Mouse (Mus musculus) gastrocnemius, postnatal 4 days (tissue): ENCODE data around the gene Eml6. TPM values are rescaled to one million over a fixed set of nuclear protein-coding genes. Genes with fewer than 3 reads are reported as not detected.

Source experiments
- DNase-seq, 2 experiments: peaks; one replicate each; pipeline ENCODE4 v3.0.0; 2021 to 2022; ENCODE audit warnings: low spot score in 2 of 2, mixed read lengths in 2 of 2
- total RNA-seq, 2 experiments: library from RNA; stranded (reverse); gene quantifications; 2 replicates each; pipeline ENCODE4 v1.2.3; 2021

Gene Eml6
- total RNA-seq, 2 experiments from 2014 or later, result 3.2 to 3.3 TPM

DNA sequence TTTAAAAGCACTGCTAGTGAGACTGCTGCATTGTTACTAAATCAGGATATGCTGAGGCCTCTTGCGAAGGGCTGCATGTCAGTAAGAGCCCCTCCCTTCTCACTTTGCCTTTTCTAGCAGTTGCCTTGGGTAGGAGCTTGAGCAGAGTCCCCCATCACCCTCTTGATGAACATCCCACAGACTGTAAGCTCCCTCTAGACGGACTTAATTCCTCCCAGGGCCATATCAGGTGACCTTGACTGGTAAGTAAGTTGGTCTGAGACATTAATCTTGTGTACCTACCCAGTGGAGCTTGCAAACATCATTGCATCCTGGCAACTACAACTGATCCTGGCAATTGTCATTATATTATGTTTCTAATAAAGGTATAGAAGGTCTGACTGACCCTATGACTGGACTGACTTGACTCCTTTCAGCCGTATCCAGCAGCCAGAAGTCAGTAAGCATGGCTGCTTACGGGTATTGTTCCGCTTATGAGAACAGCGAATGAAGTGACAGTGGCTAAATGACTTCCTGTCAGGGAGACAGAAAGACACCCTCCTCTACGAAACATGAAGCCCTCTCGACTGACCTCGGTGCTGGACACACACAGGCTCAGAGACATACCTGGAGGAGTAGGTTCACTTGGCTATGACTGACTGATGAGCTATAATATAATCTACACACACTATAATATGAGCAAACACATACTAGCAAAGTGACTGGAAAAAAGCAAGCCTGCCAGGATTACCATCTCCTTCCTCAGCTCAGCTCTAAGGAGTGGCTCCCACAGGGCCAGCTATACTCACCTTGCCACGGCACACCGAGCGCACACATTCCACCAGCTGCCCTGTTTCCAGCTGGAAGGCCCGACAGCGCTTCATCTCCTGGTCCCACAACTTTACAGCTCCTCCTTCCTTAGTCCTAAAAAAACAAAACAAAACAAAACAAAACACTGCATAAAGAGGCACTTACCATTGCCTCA lies 273.9 kb downstream of the Eml6 start:
- no peak for DNase-seq

DNA sequence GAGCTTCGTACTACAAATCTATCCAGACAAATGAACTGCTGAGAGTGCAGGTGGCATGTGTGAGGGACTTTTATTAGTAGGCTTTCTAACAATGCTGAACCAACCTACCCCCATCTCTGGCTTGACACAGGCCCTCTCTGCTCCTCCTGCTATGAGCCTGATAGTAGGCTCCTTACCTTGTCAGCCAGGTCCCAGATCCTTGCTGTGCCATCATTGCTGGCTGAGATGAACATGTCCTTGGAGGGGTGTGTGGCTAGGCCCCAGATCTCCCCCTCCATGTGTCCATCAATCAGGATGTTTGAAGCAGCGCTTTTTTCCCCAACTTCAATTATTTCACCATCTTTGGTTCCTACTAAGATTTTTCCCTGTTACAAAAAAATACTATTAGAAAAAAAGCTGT lies 274.8 kb downstream of the Eml6 start:
- no peak for DNase-seq

DNA sequence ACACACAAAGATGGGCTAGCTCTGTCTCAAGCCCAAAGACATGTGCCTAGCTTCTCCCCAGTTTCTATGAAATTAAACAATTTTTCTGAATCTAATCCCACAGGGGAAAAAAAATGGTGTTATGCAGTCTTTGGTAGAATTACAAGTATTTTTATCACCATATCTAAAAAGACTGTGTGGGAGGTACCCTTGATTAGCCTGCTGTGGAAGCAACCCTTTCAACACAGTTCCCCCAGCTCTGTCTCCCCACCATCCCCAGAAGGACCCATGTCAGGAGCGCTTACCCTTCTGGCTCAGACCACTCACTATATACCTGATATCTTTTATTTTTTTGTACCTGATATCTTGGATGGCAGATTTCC lies 276.4 kb downstream of the Eml6 start:
- no peak for DNase-seq

GRCm38 (mm10) chr11:29748750-29749467 lies 276.9 kb downstream of the Eml6 start:
- DNase-seq, result no peak

DNA sequence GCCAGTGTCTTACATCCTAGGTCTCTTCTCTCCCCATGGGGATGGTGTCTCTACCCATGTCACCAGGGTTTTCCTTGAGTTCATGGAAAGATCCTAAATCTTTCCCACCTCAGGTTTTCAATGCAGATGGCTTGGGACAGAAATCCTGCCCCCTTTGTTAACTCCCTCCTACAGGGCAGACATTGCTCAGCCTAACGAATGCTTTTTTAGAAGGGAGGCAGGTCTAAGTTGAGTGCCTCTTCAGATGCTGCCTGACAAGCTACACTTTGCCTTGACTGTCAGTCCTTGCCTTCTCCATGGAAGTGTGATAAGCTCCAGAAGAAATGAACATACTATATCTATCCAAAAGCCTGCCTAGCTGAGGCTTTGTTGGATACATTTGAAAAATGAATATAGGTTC lies 278.0 kb downstream of the Eml6 start:
- DNase-seq, result no peak

DNA sequence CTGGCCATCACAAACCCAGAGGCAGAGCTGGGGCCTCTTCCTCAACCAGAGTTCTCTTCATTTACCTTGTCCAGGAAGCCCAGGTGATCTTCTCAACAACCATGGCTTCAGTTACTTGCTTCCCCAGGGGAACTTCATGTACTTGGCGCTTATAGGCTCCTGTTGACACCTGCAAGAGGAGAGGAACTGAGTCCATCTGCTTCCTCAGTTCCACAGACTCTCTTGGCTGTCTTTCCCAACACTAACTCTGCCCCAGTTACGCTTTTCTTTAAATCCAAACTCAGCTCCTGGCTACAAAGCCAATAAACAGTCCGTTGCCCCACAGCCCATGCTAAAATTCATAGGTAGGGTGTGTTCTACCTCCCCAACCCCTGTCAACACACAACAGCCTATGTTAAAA lies 278.5 kb downstream of the Eml6 start:
- no peak for DNase-seq

DNA sequence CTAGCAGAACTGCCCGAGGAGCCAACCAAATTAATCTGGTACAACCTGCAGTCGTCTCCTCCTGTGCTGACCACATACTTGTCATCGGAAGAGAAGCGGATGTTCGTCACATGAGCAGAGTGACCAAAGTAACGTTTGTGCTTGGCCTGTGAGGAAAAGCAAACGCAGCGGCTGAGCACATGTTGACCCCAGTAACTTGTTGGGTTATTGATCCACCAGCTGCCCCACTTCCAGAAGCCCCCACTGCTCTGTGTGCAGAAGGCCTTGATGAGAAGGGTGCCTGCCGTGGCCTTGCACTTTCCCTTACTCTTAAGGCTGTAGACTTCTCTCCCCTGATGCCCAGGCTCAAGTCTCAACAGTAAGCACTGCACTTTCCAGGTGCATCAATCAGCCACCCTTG lies 279.6 kb downstream of the Eml6 start:
- DNase-seq, result no peak

GRCm38 (mm10) chr11:29745513-29745912 lies 280.3 kb downstream of the Eml6 start:
- no peak for DNase-seq

DNA sequence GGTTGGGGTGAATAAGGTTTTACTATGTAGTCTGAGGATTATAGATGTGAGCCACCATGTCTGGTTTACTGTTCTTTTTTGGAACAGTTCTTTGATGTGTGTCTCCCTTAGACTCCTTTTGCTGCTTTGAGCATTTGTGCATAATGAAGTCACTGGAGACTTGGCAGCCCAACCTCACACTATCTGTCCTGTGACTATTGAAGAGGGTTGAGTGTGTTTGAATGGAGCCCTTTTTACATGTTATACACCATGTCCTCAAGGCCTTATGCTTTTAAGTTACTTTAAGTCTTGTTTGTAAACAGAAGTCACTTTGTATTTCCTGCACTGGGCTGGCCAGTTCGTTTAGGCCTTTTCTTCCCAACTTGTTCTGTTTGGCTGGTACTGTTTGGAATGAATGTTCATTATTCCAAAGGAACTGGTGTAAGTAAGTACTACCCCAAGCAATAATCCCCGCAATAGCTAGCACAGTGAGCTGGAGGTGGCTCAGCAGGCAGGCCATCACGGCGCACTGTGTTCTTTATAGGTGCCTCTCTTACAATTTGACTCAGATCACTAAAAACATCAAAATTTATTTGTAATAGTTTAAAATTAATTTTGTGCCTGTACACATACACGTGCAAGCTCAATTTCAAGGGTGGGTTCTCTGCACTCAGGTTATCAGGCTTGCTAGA lies 280.9 kb downstream of the Eml6 start:
- DNase-seq, result no peak

- no peak for DNase-seq
These were observed 286.1 kb downstream of the Eml6 start for GRCm38 (mm10) chr11:29739752-29740151.

- DNase-seq, result no peak
These were observed 297.9 kb downstream of the Eml6 start for GRCm38 (mm10) chr11:29727901-29728300.

GRCm38 (mm10) chr11:29725610-29726009 lies 300.2 kb downstream of the Eml6 start:
- no peak for DNase-seq

DNA sequence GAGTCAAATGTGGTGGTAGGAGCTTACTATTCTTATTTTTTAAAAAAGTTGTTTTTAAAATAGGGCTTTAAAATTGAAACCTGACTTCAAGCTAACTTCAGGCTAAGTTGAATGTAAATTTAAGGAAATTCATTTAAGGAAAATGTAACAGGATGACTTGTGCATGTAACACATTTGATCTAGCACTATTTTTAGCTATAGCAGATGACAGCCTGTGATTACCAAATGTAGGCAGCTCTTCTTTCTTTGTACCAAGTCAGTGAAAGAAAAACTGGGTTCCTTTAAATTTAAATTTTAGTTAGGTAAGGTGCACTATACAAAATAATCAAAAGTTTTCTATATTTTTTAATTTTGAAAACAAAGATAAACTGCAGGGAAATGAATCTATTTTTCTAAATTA lies 300.7 kb downstream of the Eml6 start:
- no peak for DNase-seq

DNA sequence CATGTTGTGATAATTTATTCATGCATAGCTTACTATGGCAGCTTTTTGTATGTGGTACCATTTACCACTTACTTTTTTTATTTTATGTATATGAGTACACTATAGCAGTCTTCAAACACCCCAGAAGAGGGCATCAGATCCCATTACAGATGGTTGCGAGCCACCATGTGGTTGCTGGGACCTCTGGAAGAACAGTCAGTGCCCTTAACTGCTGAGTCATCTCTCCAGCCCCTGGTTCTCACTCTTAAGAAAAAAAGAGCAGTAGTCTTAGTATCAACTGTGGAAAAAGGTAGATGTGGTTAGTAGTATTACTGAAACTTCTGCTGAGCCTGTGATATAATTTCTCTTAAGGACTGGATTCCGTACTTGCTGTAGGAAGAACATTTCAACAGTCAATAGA lies 301.6 kb downstream of the Eml6 start:
- DNase-seq, result no peak

- DNase-seq, result no peak
These were observed 306.2 kb downstream of the Eml6 start for GRCm38 (mm10) chr11:29719597-29719996.

DNA sequence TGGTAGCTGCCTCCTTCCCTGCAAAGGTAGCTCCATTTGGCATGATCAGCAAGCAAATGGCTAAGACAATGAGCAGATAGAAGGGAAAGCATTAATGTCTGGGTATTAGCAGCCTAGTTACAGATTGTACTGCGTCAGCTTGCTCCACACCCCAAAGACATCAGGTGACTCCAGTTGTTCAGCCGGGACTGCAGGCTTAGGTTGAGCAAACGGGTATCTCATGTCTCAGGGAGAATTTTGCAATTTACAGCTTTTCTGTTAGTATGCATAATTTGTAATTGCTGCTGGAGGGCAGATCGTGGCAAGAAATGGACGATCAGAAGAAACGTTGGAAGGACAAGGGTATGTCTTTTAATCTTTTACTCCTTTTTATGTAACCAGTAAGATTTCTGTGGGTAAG lies 307.3 kb downstream of the Eml6 start:
- DNase-seq, result no peak

DNA sequence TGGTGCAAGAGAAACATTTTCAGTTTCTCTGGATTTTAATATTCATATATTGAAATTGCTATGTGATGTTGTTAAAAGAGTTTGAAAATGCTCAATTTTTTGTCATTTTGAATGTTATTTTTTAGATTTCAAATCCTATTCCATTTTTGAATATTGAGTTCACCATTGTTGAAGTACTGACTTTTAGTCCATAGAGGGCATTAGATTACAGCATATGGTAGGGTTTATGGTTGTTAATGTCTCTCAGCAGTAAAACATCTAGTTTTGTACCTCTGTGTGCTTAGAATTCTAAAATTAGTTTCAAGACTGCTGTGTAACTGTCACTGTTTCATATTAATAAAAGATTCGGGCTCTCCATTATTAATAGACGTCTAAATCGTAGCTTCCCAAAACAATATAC lies 310.3 kb downstream of the Eml6 start:
- DNase-seq, result no peak

DNA sequence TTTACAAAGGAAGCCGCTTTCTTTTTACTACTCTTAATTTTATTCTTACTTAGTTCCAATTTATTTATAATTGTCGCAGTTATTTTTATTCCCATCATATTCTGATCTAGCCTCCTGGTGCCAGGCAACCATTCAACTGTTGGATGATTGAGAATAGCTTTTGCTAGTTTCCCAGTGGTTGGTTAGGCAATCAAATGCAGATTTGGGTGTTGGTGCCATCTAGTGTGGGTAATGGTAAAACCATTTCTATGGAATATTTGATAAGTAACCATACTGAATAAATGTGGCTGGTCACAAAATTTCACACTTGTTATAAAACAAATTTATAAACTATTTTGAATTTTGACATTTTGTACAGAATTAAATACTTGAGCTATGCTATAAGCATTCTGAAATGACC lies 311.0 kb downstream of the Eml6 start:
- DNase-seq, result no peak

- no peak for DNase-seq
These were observed 311.7 kb downstream of the Eml6 start for GRCm38 (mm10) chr11:29714114-29714513.

DNA sequence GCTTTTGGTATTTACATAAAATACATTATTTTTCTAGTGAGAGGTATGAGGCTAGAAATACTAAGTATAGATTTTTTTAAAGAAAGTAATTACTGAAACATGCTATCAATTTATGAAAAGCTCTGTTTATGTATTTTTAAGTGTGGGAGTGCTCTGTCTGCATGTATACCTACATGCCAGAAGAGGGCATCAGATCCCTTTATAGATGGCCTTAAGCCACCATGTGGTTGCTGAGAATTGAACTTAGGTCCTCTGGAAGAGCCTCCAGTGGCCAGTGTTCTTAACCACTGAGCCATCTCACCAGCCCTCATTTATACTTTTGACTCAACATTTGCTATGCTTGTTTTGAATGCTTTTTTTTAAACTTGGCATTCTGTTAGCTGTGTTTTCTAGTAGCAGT lies 316.3 kb downstream of the Eml6 start:
- no peak for DNase-seq

DNA sequence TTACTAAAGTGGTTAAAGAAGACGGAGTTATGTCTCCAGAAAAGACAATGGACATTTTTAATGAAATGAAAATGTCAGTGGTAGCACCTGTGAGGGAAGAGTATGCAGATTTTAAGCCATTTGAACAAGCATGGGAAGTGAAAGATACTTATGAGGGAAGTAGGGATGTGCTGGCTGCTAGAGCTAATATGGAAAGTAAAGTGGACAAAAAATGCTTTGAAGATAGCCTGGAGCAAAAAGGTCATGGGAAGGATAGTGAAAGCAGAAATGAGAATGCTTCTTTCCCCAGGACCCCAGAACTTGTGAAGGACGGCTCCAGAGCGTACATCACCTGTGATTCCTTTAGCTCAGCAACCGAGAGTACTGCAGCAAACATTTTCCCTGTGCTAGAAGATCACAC lies 319.0 kb downstream of the Eml6 start:
- no peak for DNase-seq

GRCm38 (mm10) chr11:29705263-29705662 lies 320.6 kb downstream of the Eml6 start:
- DNase-seq, result no peak
